Mouse (Mus musculus) liver, embryonic 13.5 days (tissue): Measurements from ENCODE around the gene Tmem165. TPM values are rescaled to one million over a fixed set of nuclear protein-coding genes. Genes with fewer than 3 reads are reported as not detected.

ENCODE experiments used
- ATAC-seq: fragments of 200-750 bp; cut with Nextera tagmentation; 2 replicates; pipeline ENCODE4 v1.8.0; 2017; ENCODE audit warnings: low read depth, mild to moderate bottlenecking, moderate number of reproducible peaks, moderate library complexity
- DNase-seq: peaks from one replicate; pipeline ENCODE4 v3.0.0; 2022
- H3K27ac ChIP-seq: fragments of 300-500 bp; sonication (generic); 2 replicates; pipeline ENCODE4 v1.5.1; 2015; ENCODE audit warnings: moderate library complexity, mild to moderate bottlenecking, inconsistent platforms
- H3K27me3 ChIP-seq: fragments of 300-500 bp; sonication (generic); 2 replicates; pipeline ENCODE4 v1.6.1; 2015; ENCODE audit warnings: mild to moderate bottlenecking, inconsistent platforms
- H3K36me3 ChIP-seq: fragments of 300-500 bp; sonication (generic); 2 replicates; pipeline ENCODE4 v1.6.1; 2015; ENCODE audit warnings: mild to moderate bottlenecking, inconsistent platforms
- H3K4me1 ChIP-seq: fragments of 300-500 bp; sonication (generic); replicated peaks from 2 replicates; pipeline ENCODE4 v1.6.1; 2015; ENCODE audit warnings: inconsistent platforms
- H3K4me2 ChIP-seq: fragments of 300-500 bp; sonication (generic); 2 replicates; pipeline ENCODE4 v1.6.1; 2015; ENCODE audit warnings: inconsistent platforms, mild to moderate bottlenecking, moderate library complexity
- H3K4me3 ChIP-seq: fragments of 300-500 bp; sonication (generic); replicated peaks from 2 replicates; pipeline ENCODE4 v1.5.1; 2015; ENCODE audit warnings: mild to moderate bottlenecking, inconsistent platforms
- H3K9ac ChIP-seq: fragments of 300-500 bp; sonication (generic); 2 replicates; pipeline ENCODE4 v1.6.1; 2015; ENCODE audit warnings: mild to moderate bottlenecking, inconsistent platforms
- H3K9me3 ChIP-seq: fragments of 300-500 bp; sonication (generic); replicated peaks from 2 replicates; pipeline ENCODE4 v1.6.1; 2016; ENCODE audit warnings: inconsistent platforms
- WGBS: fragments of 180-500 bp; shearing (Covaris S2); methylation state at CpG from one replicate; pipeline ENCODE4 v1.1.7; 2015; ENCODE audit not compliant: insufficient replicate concordance; 5-methylcytosine and 5-hydroxymethylcytosine counted together
- polyA plus RNA-seq: library from polyadenylated mRNA; unstranded; fragments of >200 nt; fragmentation: Nextera tagmentation; extraction: Ambion mirVana; gene quantifications from 2 replicates; pipeline ENCODE4 v1.2.1, GENCODE M21; 2015

The Tmem165 gene
- 31.5 and 31.6 TPM in 2 replicates for polyA plus RNA-seq

DNA sequence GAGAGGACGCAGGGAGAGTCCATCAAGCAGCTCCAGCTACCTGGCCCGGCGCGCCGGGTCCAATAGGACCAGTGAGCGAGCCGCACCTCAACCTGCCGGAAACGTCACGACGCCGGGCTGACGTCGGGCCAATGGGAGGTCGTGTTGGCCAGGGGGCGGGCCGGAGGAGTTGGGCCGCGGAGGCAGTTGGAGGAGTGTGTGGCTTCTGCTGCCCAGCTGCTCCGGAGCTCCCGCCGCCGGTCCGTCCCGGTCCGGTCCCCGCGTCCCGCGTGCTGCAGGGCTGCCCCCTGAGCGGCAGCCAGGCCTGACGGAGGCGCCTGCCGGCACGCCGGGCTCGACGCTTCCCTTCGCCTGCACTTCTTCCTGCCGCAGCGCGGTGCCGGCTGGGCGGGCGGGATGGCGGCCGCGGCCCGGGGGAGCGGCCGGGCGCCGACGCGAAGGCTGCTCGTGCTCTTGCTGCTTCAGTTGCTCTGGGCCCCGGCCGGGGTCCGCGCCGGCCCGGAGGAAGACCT, at the start of gene Tmem165:
Gene Tmem165, plus strand, starts transcription at position 131 of the 512 bp plus-strand sequence.
- peak within 1 kb of the TSS; percentile 95 for H3K4me3 ChIP-seq

GRCm38 (mm10) chr5:76135644-76136043, 48.0 kb upstream of the Tmem165 start:
- ATAC-seq (no peak), DNase-seq (no peak)
- H3K27ac ChIP-seq: no peak overlapping the region

More for the DNA sequence above, at the start of gene Tmem165:
- Histone ChIP-seq H3K9ac (peak within 1 kb of the TSS; percentile 95), H3K27ac (peak within 1 kb of the TSS; percentile 94), H3K4me1 (peaks cover 42% of the 10 kb centered on the region), H3K9me3 (no peaks in the 10 kb centered on the region), H3K36me3 (no peaks in the 10 kb centered on the region), H3K27me3 (peaks cover 5% of the 10 kb centered on the region; the same call in 1 of the 2 replicates), H3K4me2 (peak within 1 kb of the TSS; percentile 95)
- DNase-seq: peak; percentile 90
- under 1% methylated on average over 62 of the region's 62 CpGs for WGBS
- peak; percentile 96 for ATAC-seq

GRCm38 (mm10) chr5:76136271-76136670, 47.4 kb upstream of the Tmem165 start:
- no peaks in the 10 kb centered on the region for H3K36me3 ChIP-seq
- WGBS: 69% methylated on average over 3 of the region's 3 CpGs
- H3K4me3 ChIP-seq: no peak overlapping the region
- no peak overlapping the region for H3K9ac ChIP-seq
- H3K4me1 ChIP-seq: peaks cover 34% of the 10 kb centered on the region
- H3K27ac ChIP-seq: no peak overlapping the region
- H3K9me3 ChIP-seq: no peaks in the 10 kb centered on the region
- no peak overlapping the region for H3K4me2 ChIP-seq
- no peak for ATAC-seq
- no peak for DNase-seq
- H3K27me3 ChIP-seq: no peaks in the 10 kb centered on the region

More at GRCm38 (mm10) chr5:76135644-76136043, 48.0 kb upstream of the Tmem165 start:
- WGBS: 74% methylated on average over 1 of the region's 1 CpGs
- Histone ChIP-seq H3K4me2 (no peak overlapping the region), H3K27me3 (no peaks in the 10 kb centered on the region), H3K9ac (no peak overlapping the region), H3K9me3 (no peaks in the 10 kb centered on the region), H3K4me1 (peaks cover 27% of the 10 kb centered on the region), H3K4me3 (no peak overlapping the region), H3K36me3 (no peaks in the 10 kb centered on the region)

DNA sequence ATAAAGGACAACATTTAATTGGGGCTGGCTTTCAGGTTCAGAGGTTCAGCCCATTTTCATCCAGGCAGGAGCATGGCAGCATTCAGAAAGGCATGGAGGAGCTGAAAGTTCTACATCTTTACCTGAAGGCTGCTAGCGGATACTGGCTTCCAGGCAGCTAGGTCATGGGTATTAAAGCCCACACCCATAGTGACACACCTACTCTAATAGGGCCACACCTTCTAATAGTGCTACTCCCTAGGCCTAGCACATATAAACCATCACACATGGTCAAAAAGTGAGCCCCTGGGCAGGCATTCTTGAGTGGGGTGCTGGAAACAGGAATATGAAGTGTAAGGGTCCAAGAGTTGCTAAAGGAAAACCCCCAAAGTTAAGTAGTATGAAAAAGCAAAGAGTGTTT, 46.1 kb upstream of the Tmem165 start:
- WGBS: 92% methylated on average over 1 of the region's 1 CpGs
- H3K9ac ChIP-seq: no peak overlapping the region
- peaks cover 37% of the 10 kb centered on the region for H3K4me1 ChIP-seq
- no peaks in the 10 kb centered on the region for H3K36me3 ChIP-seq
- no peak overlapping the region for H3K27ac ChIP-seq
- DNase-seq (no peak), ATAC-seq (no peak)
- H3K4me2 ChIP-seq: no peak overlapping the region
- H3K4me3 ChIP-seq: no peak overlapping the region
- no peaks in the 10 kb centered on the region for H3K27me3 ChIP-seq
- no peaks in the 10 kb centered on the region for H3K9me3 ChIP-seq

- Histone ChIP-seq H3K4me1 (peaks cover 37% of the 10 kb centered on the region), H3K4me2 (no peak overlapping the region), H3K36me3 (no peaks in the 10 kb centered on the region), H3K9ac (no peak overlapping the region), H3K4me3 (no peak overlapping the region), H3K27me3 (no peaks in the 10 kb centered on the region), H3K9me3 (no peaks in the 10 kb centered on the region), H3K27ac (peak overlapping the region; percentile 30; the same call in 1 of the 2 replicates)
- WGBS: 31% methylated on average over 1 of the region's 1 CpGs
- DNase-seq: no peak
- no peak for ATAC-seq
Measured at GRCm38 (mm10) chr5:76138071-76138470, 45.6 kb upstream of the Tmem165 start.

DNA sequence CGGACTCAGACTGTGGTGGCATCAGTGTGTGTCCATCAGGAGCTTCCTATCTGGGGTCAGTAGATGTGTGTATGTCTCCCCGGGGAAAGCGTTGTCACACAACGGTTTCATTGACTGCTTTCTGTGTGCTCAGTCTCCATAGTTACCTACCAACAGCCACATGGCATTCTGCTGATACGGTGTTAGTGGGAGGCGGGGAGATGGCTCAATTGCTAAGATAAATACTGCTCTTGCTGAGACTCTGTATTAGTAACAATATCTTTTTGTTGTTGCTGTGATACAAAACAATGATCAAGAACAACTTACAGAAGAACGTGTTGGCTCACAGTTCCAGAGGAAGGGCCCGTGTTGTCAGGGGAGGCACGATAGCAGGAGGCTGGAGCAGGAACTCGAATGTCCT, 45.2 kb upstream of the Tmem165 start:
- DNase-seq (no peak), ATAC-seq (no peak)
- H3K4me2 ChIP-seq: no peak overlapping the region
- 46% methylated on average over 10 of the region's 10 CpGs for WGBS
- H3K27me3 ChIP-seq: no peaks in the 10 kb centered on the region
- H3K4me3 ChIP-seq: no peak overlapping the region
- H3K27ac ChIP-seq: peak overlapping the region; percentile 30; the same call in 1 of the 2 replicates
- H3K36me3 ChIP-seq: no peaks in the 10 kb centered on the region
- peaks cover 40% of the 10 kb centered on the region for H3K4me1 ChIP-seq
- no peaks in the 10 kb centered on the region for H3K9me3 ChIP-seq
- H3K9ac ChIP-seq: no peak overlapping the region

GRCm38 (mm10) chr5:76139171-76139671, 44.5 kb upstream of the Tmem165 start:
- DNase-seq: no peak
- no peaks in the 10 kb centered on the region for H3K27me3 ChIP-seq
- peak overlapping the region; percentile 19; the same call in 1 of the 2 replicates for H3K27ac ChIP-seq
- peaks cover 42% of the 10 kb centered on the region for H3K4me1 ChIP-seq
- no peaks in the 10 kb centered on the region for H3K36me3 ChIP-seq
- peak overlapping the region; percentile 89; the same call in 1 of the 2 replicates for H3K9ac ChIP-seq
- peak overlapping the region; percentile 89 for H3K4me2 ChIP-seq
- no peak for ATAC-seq
- WGBS: 62% methylated on average over 7 of the region's 7 CpGs
- H3K4me3 ChIP-seq: 0 out of 2 replicates have a peak overlapping the region, but pooled peaks have one; percentile 83
- H3K9me3 ChIP-seq: no peaks in the 10 kb centered on the region

GRCm38 (mm10) chr5:76139808-76140729, 43.6 kb upstream of the Tmem165 start, which contains the start of gene Srd5a3:
TSS of gene Srd5a3 (plus strand) at chr5:76140271.
- ATAC-seq: peak; percentile 96
- no peaks in the 10 kb centered on the region for H3K9me3 ChIP-seq
- peak within 1 kb of the TSS; percentile 83 for H3K4me3 ChIP-seq
- peaks cover 42% of the 10 kb centered on the region for H3K4me1 ChIP-seq
- WGBS: 2% methylated on average over 69 of the region's 69 CpGs
- H3K27me3 ChIP-seq: no peaks in the 10 kb centered on the region
- no peaks in the 10 kb centered on the region for H3K36me3 ChIP-seq
- peak within 1 kb of the TSS; percentile 89 for H3K9ac ChIP-seq
- peak; percentile 94 for DNase-seq
- peak within 1 kb of the TSS; percentile 92 for H3K27ac ChIP-seq
- peak within 1 kb of the TSS; percentile 89 for H3K4me2 ChIP-seq

GRCm38 (mm10) chr5:76140730-76141066, 43.0 kb upstream of the Tmem165 start:
- DNase-seq: no peak
- H3K4me2 ChIP-seq: peak overlapping the region; percentile 89
- H3K9me3 ChIP-seq: no peaks in the 10 kb centered on the region
- H3K27me3 ChIP-seq: no peaks in the 10 kb centered on the region
- WGBS: 12% methylated on average over 9 of the region's 9 CpGs
- peak overlapping the region; percentile 92 for H3K27ac ChIP-seq
- H3K4me3 ChIP-seq: peak overlapping the region; percentile 83
- peak overlapping the region; percentile 89 for H3K9ac ChIP-seq
- no peaks in the 10 kb centered on the region for H3K36me3 ChIP-seq
- peak; percentile 41 for ATAC-seq
- H3K4me1 ChIP-seq: peaks cover 42% of the 10 kb centered on the region

GRCm38 (mm10) chr5:76143356-76143755, 40.3 kb upstream of the Tmem165 start:
- H3K9ac ChIP-seq: no peak overlapping the region
- H3K9me3 ChIP-seq: no peaks in the 10 kb centered on the region
- DNase-seq: no peak
- no peaks in the 10 kb centered on the region for H3K36me3 ChIP-seq
- no peaks in the 10 kb centered on the region for H3K27me3 ChIP-seq
- H3K4me2 ChIP-seq: no peak overlapping the region
- WGBS: 76% methylated on average over 4 of the region's 4 CpGs
- ATAC-seq: no peak
- H3K27ac ChIP-seq: no peak overlapping the region
- H3K4me3 ChIP-seq: no peak overlapping the region
- peaks cover 33% of the 10 kb centered on the region for H3K4me1 ChIP-seq

- no peaks in the 10 kb centered on the region for H3K27me3 ChIP-seq
- ATAC-seq (peak; percentile 59; the same call in 1 of the 2 replicates), DNase-seq (no peak)
- WGBS: 79% methylated on average over 1 of the region's 1 CpGs
- H3K36me3 ChIP-seq: peaks cover 10% of the 10 kb centered on the region
- H3K4me1 ChIP-seq: peaks cover 11% of the 10 kb centered on the region
- H3K4me2 ChIP-seq: no peak overlapping the region
- no peak overlapping the region for H3K9ac ChIP-seq
- H3K27ac ChIP-seq: no peak overlapping the region
- no peak overlapping the region for H3K4me3 ChIP-seq
- H3K9me3 ChIP-seq: no peaks in the 10 kb centered on the region
Measured at GRCm38 (mm10) chr5:76146401-76146800, 37.3 kb upstream of the Tmem165 start.
